Mouse (Mus musculus) adrenal gland, postnatal 4 days (tissue): ENCODE data around the gene Ttbk1. TPM values are rescaled to one million over a fixed set of nuclear protein-coding genes. Genes with fewer than 3 reads are reported as not detected.

ENCODE experiments used
- DNase-seq, 2 experiments: peaks; one replicate each; pipeline ENCODE4 v3.0.0; 2021 to 2022; ENCODE audit warnings: low spot score in 2 of 2, mixed read lengths in 2 of 2
- total RNA-seq, 2 experiments: library from RNA; stranded (reverse); gene quantifications; 2 replicates each; pipeline ENCODE4 v1.2.3; 2021

Gene Ttbk1
- total RNA-seq, 2 experiments from 2014 or later, result 2.4 to 3.7 TPM

- DNase-seq, result no peak
Observed at GRCm38 (mm10) chr17:46419717-46420116, 67.8 kb downstream of the Ttbk1 start.

DNA sequence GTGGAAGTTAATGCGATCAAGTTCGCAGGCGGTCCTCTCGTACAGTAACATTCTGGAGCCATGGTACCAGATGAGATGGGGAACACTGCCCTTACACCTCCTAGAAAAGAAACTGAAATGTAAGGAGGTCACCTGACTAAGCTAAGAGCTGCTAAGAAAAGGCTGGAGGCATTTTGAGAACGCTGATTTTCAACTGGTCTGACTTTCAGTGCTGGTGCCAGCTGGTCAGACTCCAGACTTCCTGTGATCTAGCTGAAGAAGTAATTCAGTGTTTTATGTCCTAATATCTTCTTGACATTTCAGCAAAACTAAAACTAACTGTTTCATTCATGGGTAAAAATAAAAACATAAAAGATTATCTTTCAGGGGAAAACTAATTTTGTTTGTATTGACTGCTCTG is 68.8 kb downstream of the Ttbk1 start:
- DNase-seq, result no peak

DNA sequence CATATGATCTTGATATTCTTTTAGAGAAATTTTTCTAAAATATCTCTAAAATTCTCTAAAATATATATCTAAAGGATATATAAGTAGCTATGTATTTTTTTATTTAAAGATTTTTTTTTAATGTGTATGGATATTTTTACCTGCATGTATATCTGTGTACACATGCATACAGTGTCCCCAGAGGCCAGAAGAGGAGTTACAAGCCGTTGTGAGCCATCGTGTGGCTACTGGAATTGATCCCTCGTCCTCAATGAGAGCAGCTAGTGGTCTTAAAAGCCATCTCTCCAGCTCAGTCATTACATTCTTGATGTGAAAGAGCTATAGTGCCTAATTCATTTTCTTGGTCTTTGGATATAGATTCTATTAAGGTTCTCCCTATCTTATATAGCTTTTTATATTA is 79.0 kb downstream of the Ttbk1 start:
- DNase-seq, result no peak

GRCm38 (mm10) chr17:46394631-46395030 is 92.8 kb downstream of the Ttbk1 start:
- DNase-seq, result no peak

GRCm38 (mm10) chr17:46393012-46393411 is 94.5 kb downstream of the Ttbk1 start:
- DNase-seq, result no peak

Other genes with a start within 250 kb of the Ttbk1 start
- 100 to 1,000 TPM; 101 to 108 TPM for gene Polr1c, start 239.6 kb downstream of the Ttbk1 start, total RNA-seq
- gene Yipf3, start 239.6 kb downstream of the Ttbk1 start, total RNA-seq, result 100 to 1,000 TPM; 137 to 139 TPM
- gene Lrrc73, start 234.1 kb downstream of the Ttbk1 start, total RNA-seq, result 1 to 10 TPM; 6.3 to 7.3 TPM
- gene Tjap1, start 204.6 kb downstream of the Ttbk1 start, total RNA-seq, result 10 to 100 TPM; 68.8 to 75.3 TPM
- gene Dlk2, start 190.3 kb downstream of the Ttbk1 start, total RNA-seq, result 1 to 10 TPM in 1 of 2 experiments, under 1 TPM in 1; 0.54 to 1.7 TPM
- gene Abcc10, start 159.3 kb downstream of the Ttbk1 start, total RNA-seq, result 10 to 100 TPM; 13.8 to 14.1 TPM
- gene Zfp318, start 103.9 kb downstream of the Ttbk1 start, total RNA-seq, result 10 to 100 TPM; 39.6 to 40.9 TPM
- gene Crip3, start 58.7 kb downstream of the Ttbk1 start, total RNA-seq, result 1 to 10 TPM; 1.6 to 2.0 TPM
- gene Slc22a7, start 49.2 kb downstream of the Ttbk1 start, total RNA-seq, result 1 to 10 TPM in 1 of 2 experiments, under 1 TPM in 1; 0.14 to 4.0 TPM
- gene Dnph1, start 9.0 kb upstream of the Ttbk1 start, total RNA-seq, result 1 to 10 TPM; 9.2 to 9.3 TPM
- gene Cul9, start 58.7 kb upstream of the Ttbk1 start, total RNA-seq, result 10 to 100 TPM; 26.2 to 26.6 TPM
- gene Srf, start 68.5 kb upstream of the Ttbk1 start, total RNA-seq, result 10 to 100 TPM; 35.4 to 36.8 TPM
- 10 to 100 TPM; 42.2 to 54.1 TPM for gene Ptk7, start 141.8 kb upstream of the Ttbk1 start, total RNA-seq
- gene Klc4, start 158.3 kb upstream of the Ttbk1 start, total RNA-seq, result 10 to 100 TPM; 33.5 to 34.3 TPM
- 100 to 1,000 TPM; 109 to 135 TPM for gene Mrpl2, start 158.6 kb upstream of the Ttbk1 start, total RNA-seq
- gene Cul7, start 162.7 kb upstream of the Ttbk1 start, total RNA-seq, result 10 to 100 TPM; 88.3 to 97.5 TPM
- gene Rrp36, start 186.7 kb upstream of the Ttbk1 start, total RNA-seq, result 10 to 100 TPM; 25.2 to 26.9 TPM
- 10 to 100 TPM; 83.2 to 87.1 TPM for gene Mea1, start 191.1 kb upstream of the Ttbk1 start, total RNA-seq
- 100 to 1,000 TPM; 102 to 107 TPM for gene Klhdc3, start 193.2 kb upstream of the Ttbk1 start, total RNA-seq
- 10 to 100 TPM; 57.7 to 60.1 TPM for gene Ppp2r5d, start 217.4 kb upstream of the Ttbk1 start, total RNA-seq
- gene Pex6, start 223.8 kb upstream of the Ttbk1 start, total RNA-seq, result 10 to 100 TPM; 49.1 to 49.4 TPM
- gene Gnmt, start 241.5 kb upstream of the Ttbk1 start, total RNA-seq, result 10 to 100 TPM in 1 of 2 experiments, 1 to 10 TPM in 1; 1.8 to 15.4 TPM